Mouse (Mus musculus): ENCODE measurements around the gene Panx2. TPM values are rescaled to one million over a fixed set of nuclear protein-coding genes. Genes with fewer than 3 reads are reported as not detected.

Gene Panx2
- total RNA-seq, 2 experiments from 2014 or later, result 2.1 to 2.3 TPM

DNA sequence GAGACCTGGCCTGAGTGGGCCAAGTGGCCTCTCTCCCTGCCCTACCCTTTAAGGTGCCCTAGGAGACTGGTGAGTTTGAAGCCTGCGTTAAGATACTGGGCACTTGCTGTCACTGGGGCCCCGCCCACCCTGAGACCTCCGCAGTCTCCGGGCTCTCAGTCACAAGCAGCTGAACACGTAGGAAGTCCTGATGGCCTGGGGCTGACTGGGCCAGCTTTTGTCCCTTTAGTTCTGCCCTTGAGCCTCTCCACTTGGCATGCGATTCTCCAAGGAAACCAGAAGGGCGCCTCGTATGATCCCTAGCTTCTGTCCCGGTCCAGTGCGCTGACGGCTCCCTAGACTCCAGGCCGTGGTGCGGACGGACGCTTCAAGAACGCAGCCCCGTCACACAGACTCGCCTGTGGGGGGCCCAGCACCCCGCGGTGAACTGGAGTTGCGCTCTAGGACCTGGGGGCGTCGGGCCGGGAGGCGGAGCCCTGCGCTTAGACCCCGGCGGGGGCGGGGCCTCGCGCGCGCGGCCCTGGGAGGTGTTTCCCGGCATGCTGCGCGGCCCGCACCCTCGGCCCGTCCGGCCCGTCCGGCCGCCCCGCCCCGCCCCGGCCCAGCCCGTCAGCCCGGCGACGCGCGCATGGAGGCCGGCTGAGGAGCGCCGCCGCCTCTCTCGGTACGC is 16.1 kb downstream of the Panx2 start:
- peak; percentile 93 for DNase-seq

DNA sequence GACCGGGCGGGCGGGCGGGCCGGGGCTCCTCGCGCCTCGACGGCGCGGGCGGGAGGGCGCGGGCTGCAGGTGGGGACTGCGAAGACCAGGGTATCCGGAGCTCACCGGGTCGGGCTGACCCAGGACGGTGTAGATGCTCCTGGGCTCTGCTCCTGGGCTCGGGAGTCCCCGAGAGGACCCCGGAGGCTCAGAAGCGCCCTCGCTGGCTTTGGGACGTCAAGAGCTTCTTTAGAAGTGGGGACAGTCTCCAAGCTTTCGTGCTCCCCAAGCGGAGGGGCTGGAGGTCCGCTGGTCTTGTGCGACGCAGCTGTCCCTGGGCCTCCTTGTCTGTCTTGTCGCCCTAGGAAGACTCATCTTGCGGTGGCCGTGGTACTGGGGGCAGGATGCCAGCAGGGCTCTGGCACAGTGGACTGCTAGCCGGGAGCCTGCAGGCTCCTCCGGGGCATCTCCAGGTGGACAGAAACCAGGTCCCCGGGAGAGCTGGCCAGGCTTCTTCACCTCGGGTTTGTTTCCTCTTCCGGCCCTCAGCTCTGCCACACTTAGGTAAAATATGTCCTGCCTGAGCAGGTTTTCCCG is 16.7 kb downstream of the Panx2 start:
- peak; percentile 65 for DNase-seq

DNA sequence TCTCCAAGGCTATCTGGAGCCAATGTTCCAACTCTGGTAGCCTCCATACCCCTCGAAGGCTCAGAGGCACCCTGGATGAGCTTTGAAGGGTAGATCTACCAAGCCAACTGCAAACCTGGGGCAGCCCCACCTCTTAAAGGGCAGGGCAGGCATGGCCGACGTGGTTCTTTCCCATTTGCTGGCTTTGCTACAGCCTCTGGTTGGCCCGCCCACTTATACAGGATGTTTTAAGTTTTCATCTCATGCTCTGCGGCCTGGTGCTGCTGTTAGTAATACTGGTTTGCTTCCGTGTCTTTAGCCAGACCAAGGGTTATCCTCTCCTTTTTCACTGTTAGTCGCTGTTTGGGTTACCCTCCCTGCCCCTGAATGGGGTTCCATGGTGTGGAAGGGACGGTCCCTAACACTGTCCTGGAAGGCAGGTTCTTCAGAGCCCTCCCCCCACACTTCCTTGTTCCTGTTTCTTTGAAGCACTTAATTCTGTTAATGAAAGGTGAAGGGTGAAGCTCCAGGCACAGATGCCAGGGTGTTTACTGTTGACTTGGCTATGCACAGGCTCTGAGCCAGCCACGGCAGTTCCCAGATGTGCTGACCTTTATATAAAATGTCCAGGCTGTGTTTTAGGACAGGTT is 18.8 kb downstream of the Panx2 start:
- DNase-seq, result peak; percentile 43

DNA sequence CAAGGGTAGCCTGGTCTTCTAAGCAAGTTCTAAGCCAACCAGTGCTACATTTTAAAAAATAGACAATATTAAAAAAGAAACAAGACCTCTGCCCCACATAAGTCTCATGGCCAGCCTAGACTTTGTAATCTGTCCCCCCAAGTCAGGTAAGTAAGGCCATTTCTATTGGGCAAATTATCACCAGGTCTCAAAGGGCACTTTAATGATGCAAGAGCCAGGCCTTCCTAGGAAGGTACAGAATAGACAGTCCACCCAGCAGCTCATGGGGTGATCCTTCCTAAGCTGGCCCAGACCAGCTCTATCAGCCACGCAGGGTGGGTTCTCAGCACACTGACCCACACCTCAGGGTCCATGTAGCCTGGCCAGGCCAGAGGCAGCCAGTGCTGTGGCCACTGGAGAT is 24.4 kb downstream of the Panx2 start:
- DNase-seq, result no peak

DNA sequence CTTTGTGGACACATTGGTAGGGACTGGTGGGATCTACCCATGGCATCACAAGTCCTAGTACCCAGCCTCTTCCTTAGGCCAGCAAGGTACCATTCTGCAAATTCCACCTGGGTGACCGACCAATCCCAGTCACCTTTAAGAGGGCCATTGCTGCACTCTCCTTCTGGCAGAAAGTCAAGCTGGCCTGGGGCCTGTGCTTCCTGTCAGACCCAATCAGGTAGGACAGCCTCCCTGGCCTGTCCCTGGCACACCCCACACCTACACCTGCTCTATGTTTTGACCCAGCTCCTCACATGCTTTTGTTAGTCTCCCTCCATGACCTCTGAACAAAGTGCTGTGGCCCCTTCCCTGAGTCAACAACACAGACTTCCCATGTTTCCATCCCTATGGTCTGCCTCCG is 25.3 kb downstream of the Panx2 start:
- no peak for DNase-seq

DNA sequence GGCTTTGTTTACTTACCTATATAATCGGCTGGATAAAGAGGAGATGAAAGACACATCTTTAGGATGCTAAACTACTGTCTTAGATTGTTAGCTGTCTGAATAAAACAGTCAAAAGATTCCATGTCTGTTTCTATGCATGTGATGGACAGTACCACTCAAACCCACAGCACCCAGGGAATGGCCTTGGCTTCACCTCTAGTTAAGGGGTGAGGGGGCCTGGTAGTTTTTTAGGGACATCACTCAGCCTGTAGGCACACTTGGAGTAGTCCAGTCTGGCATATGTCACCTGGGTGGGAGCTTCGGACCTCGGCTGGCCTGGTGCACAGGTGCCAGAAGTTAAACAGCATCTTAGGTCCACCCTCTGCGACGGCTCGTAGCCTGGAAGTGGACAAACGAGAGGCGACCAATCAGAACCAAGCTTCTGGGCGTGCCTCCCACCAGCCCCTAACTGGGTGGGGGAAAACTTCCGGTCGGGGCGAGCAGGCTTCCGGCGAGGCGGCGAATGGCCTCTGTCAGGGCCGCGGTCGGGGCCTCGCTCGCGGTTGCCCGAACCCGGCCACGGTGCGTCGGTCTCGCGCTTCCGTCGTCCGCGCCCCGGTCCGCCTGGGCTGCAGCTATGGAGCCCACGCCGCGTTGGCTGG is 29.2 kb downstream of the Panx2 start, which contains the start of gene Selenoo:
Gene Selenoo, plus strand, starts transcription at position 478 of the 641 bp plus-strand sequence.
- peak; percentile 93 for DNase-seq

DNA sequence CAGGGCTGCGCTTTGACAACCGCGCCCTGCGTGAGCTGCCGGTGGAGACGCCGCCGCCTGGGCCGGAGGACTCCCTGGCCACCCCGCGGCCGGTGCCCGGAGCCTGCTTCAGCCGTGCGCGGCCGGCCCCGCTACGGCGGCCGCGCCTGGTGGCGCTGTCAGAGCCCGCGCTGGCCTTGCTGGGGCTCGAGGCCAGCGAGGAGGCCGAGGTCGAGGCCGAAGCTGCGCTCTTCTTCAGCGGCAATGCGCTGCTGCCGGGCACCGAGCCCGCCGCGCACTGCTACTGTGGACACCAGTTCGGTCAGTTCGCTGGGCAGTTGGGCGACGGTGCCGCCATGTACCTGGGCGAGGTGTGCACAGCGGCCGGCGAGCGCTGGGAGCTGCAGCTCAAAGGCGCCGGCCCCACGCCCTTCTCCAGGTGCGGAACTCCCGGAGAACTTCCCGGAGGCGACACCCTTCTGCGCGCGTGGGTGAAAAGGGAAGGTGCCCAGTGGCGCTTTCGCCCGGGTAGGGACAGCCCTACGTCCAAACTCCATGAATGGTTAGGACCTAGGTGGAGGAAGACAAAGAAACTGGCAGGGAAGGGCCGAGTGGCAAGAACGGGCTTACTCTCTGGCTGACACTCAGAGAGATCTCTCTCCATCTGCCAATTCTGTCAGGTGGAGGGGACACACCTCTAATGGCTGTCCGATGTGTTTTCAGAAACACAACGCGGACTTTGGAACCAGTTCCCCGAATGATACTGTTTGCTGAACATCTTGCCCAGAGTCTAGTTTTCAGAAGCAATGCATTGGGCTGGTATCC is 29.9 kb downstream of the Panx2 start:
- peak; percentile 43 for DNase-seq

DNA sequence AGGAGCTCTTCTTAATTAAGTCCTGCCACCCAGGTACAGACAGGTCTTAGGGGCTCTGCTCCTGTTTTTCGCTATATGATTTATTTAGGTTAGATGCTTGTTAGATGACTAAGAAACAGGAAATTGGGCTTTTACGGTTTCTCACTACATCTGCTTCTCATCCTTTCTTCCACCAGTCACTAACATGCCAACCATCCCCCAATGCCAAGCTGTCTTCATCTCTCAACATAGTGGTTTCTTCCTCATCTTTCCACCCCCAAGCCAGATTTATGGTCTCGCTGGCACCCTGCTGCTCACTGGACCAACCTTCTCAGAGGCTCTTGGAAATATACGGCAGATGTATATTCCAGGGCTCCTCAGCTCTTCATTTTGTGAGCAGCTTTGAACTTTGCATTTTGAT is 31.1 kb downstream of the Panx2 start:
- DNase-seq, result no peak

DNA sequence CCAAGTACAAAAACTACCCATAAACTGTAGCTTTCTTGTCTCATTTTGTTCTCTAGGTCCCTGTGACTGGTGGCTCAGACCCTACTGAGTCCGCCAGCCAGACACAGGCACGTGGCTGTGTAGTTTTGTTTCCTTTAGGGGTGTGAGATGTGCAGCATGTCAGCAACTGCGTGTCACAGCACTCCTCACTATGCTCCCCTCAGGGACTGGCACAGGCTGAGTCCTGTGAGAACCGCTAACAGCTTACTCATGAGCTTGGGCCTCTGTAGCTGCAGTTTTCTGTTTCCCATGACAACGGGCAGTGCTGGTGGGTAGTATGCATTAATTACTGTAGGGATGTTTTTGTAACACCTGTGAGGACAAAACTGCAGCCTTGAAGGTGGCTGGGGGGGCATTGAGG is 32.6 kb downstream of the Panx2 start:
- DNase-seq, result no peak

DNA sequence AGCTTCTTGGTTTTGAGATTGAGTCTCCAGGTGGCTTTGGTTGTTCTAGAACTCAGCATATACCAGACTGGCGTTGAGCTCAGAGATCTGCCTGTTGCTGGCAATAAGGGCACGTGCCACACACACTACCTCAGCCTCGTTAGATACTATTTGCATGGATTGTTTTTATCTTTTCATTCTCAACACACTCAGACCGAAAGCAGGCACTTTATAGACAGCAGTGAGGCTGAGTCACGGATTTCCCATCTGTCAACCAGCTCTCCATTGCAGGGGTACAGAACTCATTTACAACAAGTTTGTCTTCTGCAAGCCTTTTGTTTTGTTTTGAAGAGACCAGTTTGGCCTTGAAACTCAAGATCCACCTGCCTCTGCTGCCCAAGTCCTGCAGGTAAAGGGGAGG is 37.9 kb downstream of the Panx2 start:
- no peak for DNase-seq

DNA sequence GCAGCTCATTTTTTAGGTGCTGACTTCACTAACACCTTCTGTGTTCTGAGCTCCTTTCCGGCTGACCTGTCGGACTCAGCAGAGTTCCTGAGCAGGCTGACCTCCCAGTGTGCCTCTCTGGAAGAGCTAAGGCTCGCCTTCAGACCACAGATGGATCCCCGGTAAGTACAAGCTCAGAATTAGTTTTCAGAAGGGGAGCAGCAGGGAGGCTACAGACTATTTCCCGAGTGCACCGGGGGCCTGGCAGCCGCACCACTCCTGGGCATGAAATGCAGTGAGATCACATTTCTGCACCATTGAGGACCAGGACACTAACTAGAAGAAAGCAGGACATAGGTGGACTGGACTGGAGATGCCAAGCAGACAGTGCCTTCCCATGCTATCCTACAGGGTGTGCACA is 39.1 kb downstream of the Panx2 start:
- DNase-seq, result no peak

DNA sequence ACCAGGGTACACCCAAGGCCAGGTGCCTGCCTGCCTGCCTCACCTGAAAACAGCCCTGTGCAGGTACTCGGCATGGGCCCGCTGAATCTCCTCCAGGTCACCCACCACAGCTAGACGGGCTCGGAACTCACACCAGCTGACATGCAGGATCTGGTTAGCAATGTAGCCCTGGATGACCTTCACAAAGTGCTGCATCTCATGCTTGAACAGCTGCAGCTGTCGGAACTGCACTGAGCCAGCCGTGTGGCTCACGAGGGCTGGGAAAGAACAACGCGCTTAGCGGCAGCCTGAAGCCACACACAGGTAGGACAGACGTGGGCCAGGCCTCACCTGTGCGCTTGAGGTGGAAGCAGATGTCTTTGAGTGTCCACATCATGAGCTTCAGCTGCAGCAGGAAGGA is 41.3 kb downstream of the Panx2 start:
- no peak for DNase-seq

DNA sequence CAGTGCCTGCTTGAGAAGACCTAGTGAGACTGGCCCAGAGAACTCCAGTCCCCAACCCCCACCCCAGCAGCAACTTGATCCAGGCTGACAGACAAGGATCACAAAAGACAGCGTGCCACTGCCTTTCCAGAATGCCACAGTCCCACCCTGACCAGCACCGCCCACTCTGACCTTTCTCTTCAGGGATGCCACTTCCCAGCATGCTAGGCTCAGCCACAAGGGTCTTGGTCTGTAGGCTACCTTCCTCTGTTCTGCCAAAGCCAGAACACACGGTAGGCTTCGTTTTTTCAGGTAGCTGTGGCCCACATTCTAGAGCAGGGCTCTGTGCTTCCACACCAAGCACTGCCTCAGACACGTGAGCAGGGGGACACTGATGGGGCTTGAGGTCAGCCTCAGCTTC is 43.1 kb downstream of the Panx2 start:
- no peak for DNase-seq

DNA sequence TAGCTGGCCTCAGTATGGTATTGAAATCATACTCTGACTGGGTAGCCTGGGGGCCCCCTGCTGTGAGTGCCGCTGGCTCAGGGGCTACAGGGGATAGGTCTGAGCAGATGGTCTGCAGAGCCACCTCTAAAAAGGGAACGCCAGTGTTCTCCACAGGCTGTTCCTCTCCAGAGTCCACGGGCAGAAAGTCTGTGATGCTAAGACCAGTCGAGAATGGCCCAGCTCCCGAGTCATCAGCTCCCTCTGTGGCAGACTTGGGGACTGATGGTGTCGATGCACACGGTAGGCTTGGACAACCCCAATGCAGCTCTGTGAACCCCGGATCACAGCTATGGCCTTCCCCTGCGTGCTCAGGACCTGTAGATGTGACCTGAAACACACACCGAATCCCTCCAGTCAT is 44.4 kb downstream of the Panx2 start:
- no peak for DNase-seq

DNA sequence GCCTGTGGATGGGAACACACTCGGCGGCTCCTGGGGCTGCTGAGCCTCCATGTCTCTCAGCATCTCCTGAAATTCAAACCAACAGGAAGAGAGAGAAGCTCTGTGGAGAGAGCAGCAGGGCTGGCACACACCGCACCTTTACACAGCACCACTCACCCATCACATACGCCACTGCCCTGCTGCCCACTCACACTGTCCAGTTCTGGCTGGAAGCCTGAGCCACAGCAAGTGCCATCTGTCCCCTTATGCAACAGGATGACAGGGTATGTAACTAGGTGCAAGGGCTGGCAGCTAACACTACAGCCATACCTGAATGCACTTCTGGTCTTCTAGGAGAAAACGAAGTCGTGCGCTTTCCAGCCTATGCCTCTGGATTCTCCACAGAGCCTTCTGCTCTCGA is 44.9 kb downstream of the Panx2 start:
- no peak for DNase-seq

DNA sequence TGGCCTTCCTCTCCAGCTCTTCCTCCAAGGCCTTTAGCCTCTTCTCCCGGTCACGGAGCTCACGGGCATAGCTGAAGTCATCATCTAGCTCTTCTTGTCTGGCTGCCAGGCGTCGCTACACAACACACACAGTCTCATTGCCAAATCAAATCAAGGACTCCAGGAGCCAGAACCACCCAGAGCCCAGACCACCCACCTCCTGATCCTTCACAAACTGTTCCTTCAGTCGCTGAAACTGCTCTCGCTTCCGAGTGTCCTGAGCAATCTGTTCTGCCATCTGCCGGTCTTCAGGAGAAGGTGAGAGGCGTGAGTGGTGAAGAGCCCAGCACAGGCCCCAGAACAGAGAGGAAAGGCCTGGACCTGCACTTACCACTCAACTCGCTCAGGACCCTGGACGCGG is 46.5 kb downstream of the Panx2 start:
- no peak for DNase-seq

DNA sequence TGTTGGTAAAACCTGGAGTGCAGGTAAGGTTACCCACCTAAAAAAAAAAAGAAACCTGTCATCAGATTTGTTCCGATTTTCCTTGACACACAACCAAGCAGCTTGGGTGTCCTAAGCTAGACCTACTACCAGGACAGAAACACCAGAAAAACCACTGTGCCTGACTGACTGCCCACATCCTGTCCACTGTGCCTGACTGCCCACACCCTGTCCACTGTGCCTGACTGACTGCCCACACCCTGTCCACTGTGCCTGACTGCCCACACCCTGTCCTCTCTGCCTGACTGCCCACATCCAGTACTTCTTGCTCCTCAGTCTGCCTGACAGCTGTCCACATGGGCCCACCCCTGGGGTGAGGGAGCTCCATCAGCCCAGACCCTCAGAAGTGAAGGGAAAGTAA is 47.4 kb downstream of the Panx2 start:
- DNase-seq, result no peak

DNA sequence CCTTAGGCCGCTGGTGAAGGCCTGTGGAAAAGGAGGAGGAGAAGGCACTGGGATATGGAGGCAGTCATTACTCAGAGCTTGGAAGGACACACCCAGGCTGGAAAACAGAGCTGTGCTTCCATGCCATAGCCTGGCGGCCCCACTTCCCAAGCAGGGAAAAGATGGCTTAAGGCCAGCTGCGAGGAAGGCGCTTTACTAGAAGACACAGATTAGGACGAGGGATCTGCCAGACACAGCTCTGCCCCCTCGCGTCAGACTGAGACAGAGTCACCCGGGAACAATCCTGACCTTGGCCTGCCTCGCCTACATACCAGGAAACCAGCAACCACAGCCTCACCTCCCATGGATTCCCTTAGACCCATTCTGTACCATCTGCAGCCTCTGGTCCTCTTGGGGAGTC is 50.6 kb downstream of the Panx2 start:
- DNase-seq, result peak; percentile 74

DNA sequence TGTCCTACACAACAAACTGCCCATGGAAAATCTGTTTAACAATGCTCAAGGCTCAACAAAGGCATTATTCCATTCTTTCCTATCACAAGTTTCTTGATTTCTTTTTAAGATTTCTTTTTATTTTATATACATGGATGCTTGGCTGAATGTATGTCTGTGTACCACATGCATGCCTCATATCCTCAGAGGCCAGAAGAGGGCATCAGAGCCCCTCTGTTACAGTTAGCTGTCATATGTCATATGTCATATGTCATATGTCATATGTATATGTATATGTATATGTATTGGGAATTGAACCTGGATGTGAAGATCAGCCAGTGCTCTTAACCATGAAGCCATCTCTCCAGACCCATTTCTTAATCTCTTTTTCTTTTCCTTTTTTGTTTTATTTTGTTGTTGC is 58.5 kb downstream of the Panx2 start:
- DNase-seq, result no peak

DNA sequence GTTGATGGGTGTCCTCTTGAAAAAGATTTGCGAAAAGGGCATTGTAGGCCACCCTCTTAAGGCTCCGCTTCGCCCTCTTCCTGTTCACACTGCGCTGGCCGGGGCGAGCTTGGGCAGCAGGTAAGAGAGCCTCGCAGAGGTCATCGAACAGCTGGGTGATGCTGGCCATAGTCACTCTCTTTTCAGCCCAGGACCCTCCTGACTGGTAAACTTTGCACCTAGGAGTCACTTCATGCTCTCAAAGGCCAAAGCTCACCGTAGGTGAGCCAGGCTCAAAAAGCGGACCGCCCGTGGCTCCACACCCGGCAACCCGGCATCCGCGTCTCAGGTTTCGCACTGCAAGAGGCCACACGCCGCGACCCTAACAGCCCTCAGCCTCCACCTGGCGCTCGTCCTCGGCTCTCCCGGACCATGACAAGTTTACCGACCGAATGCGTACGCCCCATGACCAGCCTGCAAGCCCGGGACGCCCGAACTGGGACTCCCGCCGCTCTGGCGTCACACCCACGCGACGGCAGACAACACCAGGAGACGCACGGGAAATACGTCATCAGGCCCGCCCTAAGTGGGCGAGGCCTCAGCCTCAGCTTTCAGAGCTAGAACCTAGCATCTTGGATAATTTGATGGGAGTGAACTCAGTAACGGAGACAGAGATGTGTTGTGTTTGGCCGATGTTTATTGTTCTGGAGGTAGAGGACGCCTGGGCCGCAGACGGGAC is 63.3 kb downstream of the Panx2 start, which contains the start of gene Tubgcp6:
Gene Tubgcp6, minus strand, starts transcription at position 464 of the 718 bp plus-strand sequence.
- peak; percentile 95 for DNase-seq
